Mouse (Mus musculus) adrenal gland, adult 2 months (tissue): ENCODE data around the gene Mrps35. TPM values are rescaled to one million over a fixed set of nuclear protein-coding genes. Genes with fewer than 3 reads are reported as not detected.
A peak's percentile ranks its signal among the peaks of the same experiment; 100 is the strongest.

Experiments
- DNase-seq: peaks from one replicate; pipeline ENCODE4 v3.0.0; 2021
- polyA plus RNA-seq: library from polyadenylated mRNA; depleted of rRNA; stranded (reverse); fragments of >200 nt; gene quantifications from 2 replicates; pipeline ENCODE4 v1.2.3, GENCODE M21; 2012; rRNA removed
- total RNA-seq, 2 experiments: library from RNA; stranded (reverse); gene quantifications; 2 replicates each; pipeline ENCODE4 v1.2.3; 2021

The Mrps35 gene
- total and polyA plus RNA-seq, 3 experiments, result 5.9 to 106 (median 62.7) TPM

DNA sequence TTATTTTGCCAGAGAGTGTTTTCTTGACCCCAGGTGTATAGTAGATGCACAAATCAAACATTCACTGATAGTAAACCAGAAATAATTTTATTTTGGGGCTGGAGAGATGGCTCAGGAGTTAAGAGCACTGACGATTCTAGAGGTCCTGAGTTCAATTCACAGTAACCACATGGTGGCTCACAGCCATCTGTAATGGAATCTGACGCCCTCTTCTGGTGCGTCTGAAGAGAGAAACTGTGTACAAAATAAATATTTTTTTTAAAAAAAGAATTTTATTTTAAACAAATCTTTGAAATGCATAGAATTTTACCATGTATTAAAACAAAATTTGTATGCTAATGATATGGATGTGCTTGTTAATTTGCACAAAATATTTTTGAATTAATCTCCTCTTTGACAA lies 46.0 kb downstream of the Mrps35 start:
- no peak for DNase-seq

DNA sequence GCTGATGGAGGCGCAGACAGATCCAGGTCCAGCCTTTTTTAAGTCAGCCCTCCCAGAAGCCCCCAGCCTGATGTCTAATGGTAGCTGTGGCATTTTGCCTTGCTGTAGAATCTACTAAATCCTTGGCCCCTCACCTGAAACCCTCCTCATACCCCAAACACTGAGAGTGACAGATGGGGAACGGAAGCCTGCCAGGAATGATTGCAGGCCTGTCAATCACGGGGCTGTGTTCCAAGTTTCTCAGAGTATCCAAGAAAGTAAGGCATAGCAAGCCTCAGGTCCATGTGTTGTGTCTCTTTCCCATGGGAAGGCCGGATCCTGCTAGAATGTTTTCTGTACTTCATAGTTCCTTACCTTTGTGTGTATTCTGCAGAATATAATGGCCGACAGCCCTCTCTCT lies 47.6 kb downstream of the Mrps35 start:
- DNase-seq, result no peak

DNA sequence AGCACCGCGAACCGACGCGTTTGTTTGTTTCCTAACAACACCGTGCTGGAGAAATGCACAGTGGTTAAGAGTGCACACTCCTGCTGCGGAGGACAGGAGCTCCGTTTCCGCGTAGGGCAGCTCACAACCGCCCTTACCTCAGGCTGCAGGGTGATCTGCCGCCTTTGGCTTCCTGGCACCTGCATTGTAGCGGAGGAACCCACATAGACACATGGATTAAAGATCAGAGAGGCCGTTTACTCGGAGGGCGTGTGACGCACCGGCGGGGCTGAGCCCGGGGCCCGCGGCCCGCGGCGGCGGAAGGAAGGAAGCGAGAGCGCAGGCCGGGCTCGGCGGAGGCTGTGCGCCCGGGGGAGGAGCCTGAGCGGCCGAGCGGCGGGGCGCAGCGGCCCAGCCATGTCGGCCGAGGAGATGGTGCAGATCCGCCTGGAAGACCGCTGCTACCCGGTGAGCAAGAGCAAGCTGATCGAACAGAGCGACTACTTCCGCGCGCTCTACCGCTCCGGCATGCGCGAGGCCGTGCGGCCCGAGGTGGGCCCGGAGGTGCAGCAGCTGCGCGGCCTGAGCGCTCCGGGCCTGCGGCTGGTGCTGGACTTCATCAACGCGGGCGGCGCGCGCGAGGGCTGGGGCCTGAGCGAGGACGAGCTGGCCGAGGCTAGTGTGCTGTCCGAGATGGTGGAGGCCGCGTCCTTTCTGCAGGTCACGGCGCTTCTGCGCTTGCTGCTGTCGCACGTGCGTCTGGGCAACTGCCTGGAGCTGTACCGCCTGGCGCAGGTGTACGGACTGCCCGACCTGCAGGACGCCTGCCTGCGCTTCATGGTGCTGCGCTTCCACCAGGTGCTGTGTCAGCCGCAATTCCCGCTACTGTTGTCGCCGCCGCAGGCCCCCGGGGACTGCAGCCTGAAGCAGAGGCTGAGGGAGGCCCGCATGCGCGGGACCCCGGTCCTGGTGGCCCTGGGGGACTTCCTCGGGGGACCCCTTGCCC lies 48.9 kb downstream of the Mrps35 start, which contains the start of gene Klhl42:
Klhl42 (plus strand) TSS at position 244 of the 985 bp plus-strand sequence.
- DNase-seq, result peak; percentile 92

DNA sequence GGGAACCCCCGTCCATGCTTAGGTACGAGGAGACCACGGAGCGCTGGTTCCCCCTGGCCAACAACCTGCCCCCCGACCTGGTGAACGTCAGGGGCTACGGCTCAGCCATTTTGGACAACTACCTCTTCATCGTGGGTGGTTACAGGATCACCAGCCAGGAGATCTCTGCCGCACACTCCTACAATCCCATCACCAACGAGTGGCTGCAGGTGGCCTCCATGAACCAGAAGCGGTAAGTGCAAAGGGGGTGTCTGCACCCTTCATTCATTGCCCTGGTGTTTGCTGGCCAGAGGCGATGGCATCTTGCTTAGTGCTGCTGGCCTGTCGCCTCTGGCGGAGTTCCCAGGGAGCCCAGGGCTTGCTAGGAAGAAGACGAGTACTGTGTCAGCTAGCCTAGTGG lies 49.6 kb downstream of the Mrps35 start:
- DNase-seq, result peak; percentile 70

DNA sequence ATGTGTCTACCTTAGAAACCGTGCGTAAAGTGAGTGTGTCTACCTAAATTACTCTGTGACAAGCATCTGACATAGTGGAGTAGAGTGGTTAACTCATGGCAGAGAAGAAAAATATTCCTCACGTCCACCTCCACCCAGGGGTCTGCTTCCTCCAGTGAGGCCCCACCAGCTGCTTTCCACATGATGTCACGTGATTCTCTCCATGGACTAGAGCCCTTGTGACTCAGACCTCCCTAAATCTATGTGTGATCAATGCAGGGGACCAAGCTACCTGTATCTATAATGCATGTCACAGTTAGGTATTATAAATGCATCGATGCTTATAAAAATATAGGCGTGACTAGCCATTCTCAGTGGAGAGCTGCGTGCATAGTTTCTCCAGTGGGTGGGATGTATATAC lies 52.2 kb downstream of the Mrps35 start:
- no peak for DNase-seq

DNA sequence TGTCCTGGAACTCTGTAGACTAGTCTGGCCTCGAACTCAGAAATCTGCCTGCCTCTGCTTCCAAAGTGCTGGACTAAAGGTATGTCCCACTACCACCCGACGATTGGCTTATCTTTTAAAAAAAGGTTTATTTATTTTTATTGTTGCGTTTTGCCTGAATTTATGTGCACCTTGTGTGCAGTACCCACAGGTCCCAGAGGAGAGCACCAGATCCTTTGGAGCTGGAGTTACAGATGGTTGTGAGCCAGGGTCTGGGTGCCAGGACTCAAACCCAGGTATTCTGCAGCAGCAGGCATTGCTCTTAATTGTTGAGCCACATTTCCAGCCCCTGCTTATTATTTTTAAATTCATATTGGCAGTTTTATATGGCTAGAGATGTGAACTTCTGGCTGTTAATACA lies 53.5 kb downstream of the Mrps35 start:
- DNase-seq, result no peak

DNA sequence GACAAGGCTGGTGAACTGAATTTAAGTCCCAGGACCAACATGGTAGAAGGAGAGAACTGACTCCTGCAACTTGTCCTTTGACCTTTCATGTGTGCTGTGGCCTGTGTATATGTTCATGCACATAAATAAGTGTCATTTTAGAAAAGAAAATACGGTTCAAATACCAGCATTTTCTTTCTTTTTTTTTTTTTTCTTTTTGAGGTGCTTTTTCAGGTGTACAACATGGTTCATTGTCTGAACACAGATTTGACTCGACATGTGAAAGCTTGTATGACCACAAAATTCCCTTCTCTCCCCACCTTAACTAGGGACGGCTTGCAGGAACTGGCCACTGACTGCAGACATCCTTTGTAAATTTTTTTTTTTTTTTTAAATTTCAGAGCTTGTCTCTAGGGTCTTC lies 54.4 kb downstream of the Mrps35 start:
- DNase-seq, result no peak

DNA sequence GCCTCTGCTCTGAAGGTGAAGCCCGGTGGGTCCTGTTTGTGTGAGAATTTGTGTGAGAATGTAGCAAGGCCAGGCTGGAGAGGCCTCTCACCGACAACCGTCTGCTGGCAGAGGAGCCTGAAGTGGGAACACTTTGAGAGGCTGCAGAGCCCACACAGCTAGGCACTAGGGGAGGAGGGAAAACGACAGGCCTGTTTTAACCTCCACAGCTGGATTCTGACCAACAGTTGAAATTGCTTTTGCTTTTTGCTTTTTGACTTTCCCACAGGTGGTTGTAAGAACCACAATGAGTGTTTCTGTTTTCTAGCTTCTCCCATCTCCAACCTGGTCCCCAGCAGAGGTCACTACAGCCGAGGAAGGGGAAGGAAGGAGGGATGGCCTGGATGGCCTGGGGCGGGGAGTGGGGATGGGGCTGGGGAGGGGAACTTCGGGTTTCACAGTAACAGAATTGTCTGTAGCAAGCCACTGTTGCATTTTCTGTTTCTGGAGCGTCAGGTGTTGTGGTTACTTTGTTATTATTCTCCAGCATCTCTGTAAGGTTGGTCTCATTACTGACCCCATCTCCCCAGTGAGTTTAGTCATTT lies 54.9 kb downstream of the Mrps35 start:
- DNase-seq, result no peak

DNA sequence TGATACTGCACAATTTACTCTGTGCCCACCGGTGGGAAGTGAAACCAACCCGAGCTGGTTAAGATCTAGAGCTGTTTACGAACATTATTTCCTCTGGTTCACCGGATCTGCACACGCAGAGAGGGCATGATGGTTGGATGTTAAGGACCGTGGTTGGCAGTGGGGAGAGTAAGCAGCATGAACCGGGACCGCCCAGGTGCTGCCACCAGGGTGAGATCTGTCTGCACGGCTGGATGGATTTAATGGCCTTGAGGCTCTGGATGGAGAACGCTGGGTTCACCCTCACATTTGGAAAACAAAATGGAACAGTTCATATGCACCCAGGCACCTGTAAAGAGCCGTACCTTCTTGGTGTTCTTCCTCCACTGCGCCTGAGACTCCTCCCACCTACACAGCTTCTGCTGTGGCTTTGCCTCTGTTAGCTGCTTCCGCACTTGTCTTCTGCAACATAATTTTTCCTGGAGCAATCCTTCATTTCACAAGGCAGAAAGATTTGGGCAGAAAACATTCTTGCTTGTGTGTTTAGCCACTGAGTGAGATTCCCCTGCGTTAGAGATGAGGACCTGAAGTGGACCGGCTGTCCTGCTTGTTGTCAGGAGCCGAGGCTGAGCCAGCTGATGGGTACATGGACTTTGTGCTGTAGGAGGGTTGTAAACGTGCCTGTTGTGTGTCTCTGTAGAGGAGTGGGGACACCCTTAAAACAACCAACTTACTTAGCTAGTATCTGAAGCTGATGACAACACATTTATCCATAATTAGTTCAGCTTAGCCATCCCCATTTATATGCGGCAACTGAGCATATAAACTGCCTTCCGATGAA lies 57.1 kb downstream of the Mrps35 start:
- no peak for DNase-seq

DNA sequence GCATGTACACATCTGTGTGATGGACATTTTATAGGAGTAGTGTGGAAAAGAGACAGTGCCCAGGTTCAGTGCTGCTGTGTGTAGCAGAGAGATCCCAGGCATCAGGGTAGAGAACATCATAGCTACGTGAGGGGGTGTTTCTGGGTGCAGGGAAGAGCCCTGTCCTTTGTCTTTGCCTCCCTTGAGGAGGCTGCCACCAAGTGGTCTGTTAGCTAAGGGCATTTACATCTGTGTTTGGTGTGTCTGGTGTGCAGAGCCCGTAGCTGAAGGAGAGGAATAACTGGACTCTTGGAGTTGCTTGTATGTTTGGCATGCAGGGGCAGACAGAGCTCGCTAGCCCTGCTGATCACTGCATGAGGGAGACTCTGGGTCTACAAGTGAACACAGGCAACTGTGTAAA lies 59.7 kb downstream of the Mrps35 start:
- DNase-seq, result no peak

DNA sequence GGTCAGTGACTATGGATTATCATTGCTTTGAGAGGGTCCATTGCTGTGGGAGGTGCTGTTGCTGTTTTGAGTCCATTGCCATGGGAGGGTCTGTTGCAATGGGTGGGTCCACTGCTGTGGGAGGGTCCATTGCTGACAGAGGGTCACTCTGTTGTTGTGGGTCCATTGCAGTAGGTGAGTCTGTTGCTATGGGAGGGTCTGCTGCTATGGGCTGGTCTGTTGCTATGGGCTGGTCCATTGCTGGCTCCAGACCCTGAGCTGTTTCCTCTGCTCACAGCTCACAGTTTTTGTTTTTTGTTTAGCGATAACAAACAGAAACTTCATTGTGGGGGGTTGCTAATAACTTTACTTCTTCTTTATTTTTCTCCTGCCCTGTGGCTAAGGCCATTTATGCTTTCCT lies 63.0 kb downstream of the Mrps35 start:
- no peak for DNase-seq

DNA sequence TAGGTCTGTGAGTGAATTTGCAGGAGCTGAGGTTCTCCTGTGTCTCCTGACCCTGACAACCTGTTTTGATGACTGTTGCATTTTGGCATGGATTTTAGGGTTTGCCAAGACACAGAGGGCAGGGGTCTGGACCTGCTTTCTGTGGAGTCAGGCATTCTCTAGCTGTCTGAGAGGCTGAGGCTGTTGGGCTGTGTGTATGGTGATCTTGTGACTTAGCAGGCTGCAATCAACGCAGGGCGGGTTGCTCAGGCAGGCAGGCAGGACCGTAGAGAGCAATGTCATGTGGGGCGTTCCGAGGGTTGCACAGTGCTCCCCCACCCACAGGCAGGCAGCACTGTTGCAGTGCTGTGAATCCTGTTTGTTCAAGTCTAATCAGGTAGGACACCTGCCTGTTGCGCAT lies 64.2 kb downstream of the Mrps35 start:
- no peak for DNase-seq

DNA sequence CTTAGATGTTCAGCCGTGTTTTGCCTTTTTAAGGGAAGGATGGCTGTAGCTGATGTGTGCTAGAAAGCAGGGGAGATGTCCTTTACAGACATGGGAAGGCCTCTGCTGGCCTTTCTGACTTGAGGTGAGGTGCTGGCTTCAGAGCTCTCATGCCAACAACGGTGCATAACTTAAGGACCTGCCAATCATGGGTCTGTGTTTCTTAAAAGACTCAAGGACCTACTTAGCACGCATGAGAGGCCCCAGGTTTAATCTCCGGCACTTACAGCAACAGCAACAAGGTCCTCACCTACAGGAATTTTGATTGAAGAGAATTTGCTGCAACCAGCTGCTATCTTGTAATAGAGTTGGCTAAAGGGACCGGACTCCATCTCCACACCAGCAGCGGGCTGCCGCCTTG lies 66.7 kb downstream of the Mrps35 start:
- no peak for DNase-seq

DNA sequence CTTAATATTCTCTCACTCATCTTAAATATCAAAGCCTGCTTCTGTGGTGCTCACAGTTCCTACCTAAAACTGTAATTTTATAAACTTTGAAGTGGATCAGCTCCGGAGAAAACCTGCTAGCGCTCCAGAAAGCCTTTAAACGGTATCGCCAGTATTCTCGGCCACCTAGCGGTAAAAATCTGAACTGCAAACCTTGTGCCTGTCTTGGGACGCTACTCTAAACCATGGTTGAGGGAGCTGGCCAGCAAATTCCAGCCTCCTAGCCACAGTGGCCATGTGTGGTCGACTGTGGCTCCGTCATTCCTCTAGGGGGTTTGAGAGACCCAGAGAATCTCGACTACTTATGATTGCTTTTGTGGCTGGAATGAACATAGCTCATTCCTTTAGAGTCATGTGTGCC lies 74.0 kb downstream of the Mrps35 start:
- DNase-seq, result peak; percentile 77

DNA sequence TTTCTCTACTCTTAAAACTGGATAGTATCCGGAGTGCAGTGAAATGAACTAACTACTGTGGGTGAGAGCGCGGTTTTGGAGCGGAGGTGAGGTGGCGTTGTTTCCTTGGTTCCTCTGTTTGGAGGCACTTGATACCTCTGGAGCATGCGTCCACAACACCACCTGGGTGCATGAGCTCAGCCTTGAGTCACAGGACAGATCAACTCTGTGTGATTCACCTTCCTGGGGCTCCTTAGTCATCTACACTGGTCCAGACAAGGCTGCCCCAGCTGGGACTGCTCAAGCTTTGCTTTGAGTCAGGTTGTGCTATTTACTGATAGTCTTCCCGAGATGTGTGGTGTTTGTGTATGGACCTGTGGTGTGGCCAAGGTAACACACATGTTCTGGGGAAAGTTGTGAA lies 75.2 kb downstream of the Mrps35 start:
- peak; percentile 31 for DNase-seq

DNA sequence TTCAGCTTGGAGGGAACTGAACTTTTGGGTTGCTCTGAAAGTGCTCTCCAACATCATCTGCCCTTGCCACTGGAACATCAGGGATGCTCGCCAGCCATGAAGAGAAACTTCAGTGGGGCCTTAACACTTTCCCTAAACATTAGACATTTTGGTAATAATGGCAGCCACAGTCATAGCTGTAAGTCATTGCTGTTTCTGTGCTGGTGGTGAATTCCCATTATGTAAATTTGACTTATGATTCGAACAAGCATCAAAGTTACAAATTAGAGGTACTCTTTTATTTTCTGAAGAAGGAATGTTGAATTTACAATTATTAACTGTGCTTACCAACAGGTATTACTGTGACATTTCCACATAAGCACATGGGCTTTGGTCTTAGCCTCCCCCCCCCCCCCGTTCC lies 75.6 kb downstream of the Mrps35 start:
- no peak for DNase-seq

DNA sequence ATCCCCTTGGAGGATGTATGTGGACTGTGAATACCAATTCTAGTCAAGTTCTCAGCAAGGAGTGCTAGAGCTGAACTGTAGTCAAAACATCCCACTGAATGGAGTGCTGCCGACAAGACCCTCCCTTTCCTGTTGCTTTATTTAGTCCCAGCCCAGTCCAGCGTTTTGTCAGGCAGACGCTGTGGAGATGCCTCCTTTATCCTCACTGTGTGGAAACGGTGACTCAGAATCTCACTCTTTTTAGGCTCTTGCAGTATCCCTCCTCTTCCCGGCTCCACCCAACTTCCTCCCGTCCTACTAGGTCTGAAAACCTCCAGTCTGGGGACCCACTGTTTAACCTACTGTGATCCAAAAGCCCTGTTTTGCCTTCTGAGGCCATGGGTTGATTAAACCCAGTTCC lies 78.8 kb downstream of the Mrps35 start:
- no peak for DNase-seq

Other genes with a start within 250 kb of the Mrps35 start
- gene Arntl2, start 246.7 kb upstream of the Mrps35 start, total RNA-seq, result 1 to 10 TPM; 1.6 TPM
- gene Arntl2, start 246.7 kb upstream of the Mrps35 start, polyA plus RNA-seq, result 6.1 and 8.9 TPM in 2 replicates
- gene Smco2, start 192.7 kb upstream of the Mrps35 start, total RNA-seq, result not detected
- not detected in 2 replicates for gene Smco2, start 192.7 kb upstream of the Mrps35 start, polyA plus RNA-seq
- gene Ppfibp1, start 154.3 kb upstream of the Mrps35 start, total RNA-seq, result 10 to 100 TPM; 78.9 to 99.7 TPM
- gene Ppfibp1, start 154.3 kb upstream of the Mrps35 start, polyA plus RNA-seq, result 10.8 and 12.9 TPM in 2 replicates
- not detected for gene 1700034J05Rik, start 88.3 kb upstream of the Mrps35 start, total RNA-seq
- not detected in 2 replicates for gene 1700034J05Rik, start 88.3 kb upstream of the Mrps35 start, polyA plus RNA-seq
- 1 to 10 TPM in 1 of 2 experiments, under 1 TPM in 1; 0.72 to 1.3 TPM for gene Rep15, start 10.2 kb upstream of the Mrps35 start, total RNA-seq
- gene Rep15, start 10.2 kb upstream of the Mrps35 start, polyA plus RNA-seq, result 0.08 and 0.15 TPM in 2 replicates
- gene Mansc4, start 44.3 kb downstream of the Mrps35 start, total RNA-seq, result not detected
- 0.52 and 0.54 TPM in 2 replicates for gene Mansc4, start 44.3 kb downstream of the Mrps35 start, polyA plus RNA-seq
- 10 to 100 TPM; 20.9 to 21.3 TPM for gene Klhl42, start 48.6 kb downstream of the Mrps35 start, total RNA-seq
- 16.4 and 20.6 TPM in 2 replicates for gene Klhl42, start 48.6 kb downstream of the Mrps35 start, polyA plus RNA-seq
- gene Pthlh, start 221.4 kb downstream of the Mrps35 start, total RNA-seq, result under 1 TPM in 1 of 2 experiments, not detected in 1; 0.93 TPM
- 0.27 and 0.55 TPM in 2 replicates for gene Pthlh, start 221.4 kb downstream of the Mrps35 start, polyA plus RNA-seq